Mouse (Mus musculus) c-Kit-positive CD71-positive TER-119-negative erythroid progenitor cells, embryonic 14.5 days (primary cell): ENCODE measurements around the gene Lpar3.

ENCODE experiments used
- DNase-seq: peaks from one replicate; pipeline ENCODE4 v3.0.0-alpha.2; 2013; ENCODE audit warnings: low read depth

The Lpar3 gene

GRCm38 (mm10) chr3:146220776-146221486, at the start of gene Lpar3:
Gene Lpar3 (plus strand): TSS chr3:146220963.
- DNase-seq, result no peak

GRCm38 (mm10) chr3:146173030-146173429, 47.7 kb upstream of the Lpar3 start:
- no peak for DNase-seq

DNA sequence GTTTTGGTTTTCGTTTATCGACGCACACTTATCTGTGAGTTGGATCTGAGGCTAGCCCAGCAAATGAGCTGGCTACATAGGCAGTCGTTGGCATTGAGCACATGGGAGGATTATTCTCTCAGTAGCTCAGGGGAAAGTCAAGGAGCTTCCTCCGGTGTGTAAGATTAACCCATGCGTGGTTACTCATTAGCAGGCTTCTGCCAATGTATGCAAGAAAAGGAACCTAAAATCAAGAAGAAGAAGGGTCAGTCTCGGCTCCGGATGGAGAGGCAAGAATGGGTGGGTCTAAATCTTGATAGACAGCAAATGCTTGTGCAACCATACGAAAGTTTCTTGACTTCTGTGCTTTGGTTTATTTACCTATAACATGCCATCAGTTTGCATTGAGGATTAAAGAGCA, 46.5 kb upstream of the Lpar3 start:
- no peak for DNase-seq

DNA sequence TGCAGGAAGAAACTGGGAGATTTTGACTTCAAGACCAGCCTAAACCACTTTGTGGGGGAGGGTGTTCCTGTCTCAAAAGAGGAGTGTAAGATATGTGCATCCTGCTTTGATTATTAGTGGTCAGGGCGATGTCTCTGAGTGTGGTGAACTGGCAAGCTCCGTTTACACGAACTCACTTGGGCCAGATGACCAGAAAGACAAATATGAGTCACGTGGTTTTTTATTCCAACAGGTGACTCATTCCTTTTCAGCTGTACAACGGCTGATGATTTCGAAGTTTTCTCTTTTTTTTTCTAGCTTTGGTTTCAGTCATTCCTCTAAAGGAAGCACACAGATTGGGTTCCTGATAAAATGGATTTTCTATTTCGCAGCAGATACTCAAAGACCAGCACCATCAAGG, 43.5 kb upstream of the Lpar3 start:
- no peak for DNase-seq

- DNase-seq, result peak; percentile 60
Measured at GRCm38 (mm10) chr3:146177748-146178582, 42.8 kb upstream of the Lpar3 start.

GRCm38 (mm10) chr3:146180341-146180740, 40.4 kb upstream of the Lpar3 start:
- no peak for DNase-seq

GRCm38 (mm10) chr3:146180986-146181385, 39.8 kb upstream of the Lpar3 start:
- DNase-seq, result peak; percentile 23

GRCm38 (mm10) chr3:146184992-146185657, 35.6 kb upstream of the Lpar3 start:
- DNase-seq, result peak; percentile 40

DNA sequence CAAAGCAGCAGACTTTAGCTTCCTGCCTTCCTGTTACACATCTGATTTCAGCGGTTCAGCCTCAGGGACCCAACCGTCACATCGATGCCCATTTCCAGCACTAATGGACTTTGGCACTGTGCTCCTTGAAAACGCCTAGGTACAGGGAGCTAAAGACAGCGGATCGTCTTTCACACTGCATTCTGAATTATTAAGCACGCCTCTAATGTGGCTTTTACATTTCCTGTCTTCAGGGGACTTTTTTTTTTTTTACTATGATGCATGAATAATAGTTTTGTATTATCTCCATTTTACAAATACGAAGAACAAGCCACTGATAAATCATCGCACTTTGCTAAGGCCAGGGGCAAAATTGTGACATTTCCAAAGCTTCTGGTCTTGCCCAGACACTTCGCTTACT, 34.7 kb upstream of the Lpar3 start:
- no peak for DNase-seq

- no peak for DNase-seq
Measured at GRCm38 (mm10) chr3:146189933-146190332, 30.8 kb upstream of the Lpar3 start.

DNA sequence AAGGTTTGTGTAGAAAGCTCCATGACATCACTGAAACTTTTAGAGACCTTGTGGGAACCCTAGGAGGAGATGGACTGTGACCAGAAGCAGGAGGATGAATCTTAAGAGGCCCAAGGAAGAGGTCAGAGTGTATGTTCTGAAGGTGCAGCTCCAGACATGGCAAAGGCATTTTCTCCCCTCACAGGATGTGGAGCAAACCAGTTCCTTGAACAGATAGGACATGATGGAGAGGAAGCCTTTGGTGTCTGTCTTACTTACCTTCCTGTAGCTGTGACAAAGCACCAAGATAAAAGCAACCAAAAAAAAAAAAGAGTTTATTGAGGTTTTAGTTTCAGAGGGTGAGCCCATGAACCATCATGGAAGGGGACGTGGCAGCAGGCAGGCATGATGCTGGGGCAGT, 28.3 kb upstream of the Lpar3 start:
- no peak for DNase-seq

DNA sequence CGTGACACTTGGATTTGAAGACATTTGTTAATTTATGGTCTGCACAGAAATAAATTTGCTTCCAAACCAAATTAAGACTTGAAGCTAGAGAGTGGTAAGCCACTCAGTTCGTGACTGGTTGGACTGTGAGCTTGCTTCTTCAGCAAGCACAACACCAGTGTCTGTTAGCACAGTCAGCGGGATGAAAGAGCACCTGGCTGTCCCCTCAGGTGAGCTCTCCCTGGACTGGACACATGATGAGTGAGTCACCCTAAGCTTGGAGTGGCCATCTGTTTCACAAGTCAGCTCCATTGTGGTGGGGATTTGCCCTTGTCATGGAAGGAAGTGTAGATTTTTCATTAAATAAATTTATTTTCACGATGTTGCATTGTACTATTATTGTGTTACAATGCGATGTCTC, 25.6 kb upstream of the Lpar3 start:
- DNase-seq, result no peak

GRCm38 (mm10) chr3:146196301-146196700, 24.5 kb upstream of the Lpar3 start:
- no peak for DNase-seq

DNA sequence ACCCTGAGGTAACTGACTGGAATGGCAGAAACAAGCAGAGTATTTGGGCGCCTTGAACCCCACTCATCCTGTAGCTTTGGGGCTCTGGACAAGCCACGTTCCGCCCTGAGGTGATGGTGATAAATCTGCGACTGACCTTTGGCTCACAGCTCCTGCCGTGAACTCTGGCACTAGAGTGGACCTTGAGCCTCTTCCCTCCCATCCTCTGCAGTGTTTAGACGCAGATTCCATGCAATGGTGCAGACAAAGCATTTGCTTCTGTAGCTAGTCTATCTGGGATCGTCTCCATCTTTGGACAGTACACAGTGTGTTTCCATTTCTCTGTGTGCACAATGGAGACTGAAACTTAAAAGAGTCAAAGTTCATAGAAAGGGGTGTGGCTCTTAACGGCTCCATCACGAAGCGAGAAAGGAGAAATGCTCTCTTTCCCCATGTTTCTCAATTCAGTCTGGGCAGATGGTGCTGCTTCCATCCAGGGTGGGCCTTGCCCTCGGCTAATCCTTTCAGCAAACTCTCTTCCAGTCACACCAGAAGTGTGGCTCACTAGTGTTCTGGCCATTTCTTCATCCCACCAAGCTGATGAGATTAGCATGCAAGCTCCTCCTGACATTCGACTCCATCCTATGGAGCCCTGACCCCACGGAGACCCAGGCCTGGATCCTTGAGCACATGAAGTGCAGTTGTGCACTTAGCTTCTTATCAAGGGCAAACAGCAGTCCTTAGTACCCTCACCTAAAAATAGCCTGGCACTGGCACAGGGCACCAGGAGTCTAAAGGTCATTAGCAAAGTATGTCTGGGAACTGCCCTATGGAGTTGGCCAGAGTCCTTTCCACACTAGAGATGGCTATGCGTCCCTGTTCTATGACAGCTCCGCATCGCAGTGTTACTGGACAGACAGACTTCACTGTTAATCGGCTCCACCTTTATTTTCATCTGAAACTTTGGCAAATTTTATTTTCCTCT, 23.7 kb upstream of the Lpar3 start:
- no peak for DNase-seq

- no peak for DNase-seq
Measured at GRCm38 (mm10) chr3:146197785-146198184, 23.0 kb upstream of the Lpar3 start.

- no peak for DNase-seq
Measured at GRCm38 (mm10) chr3:146198803-146199481, 21.8 kb upstream of the Lpar3 start.

- no peak for DNase-seq
Measured at GRCm38 (mm10) chr3:146199486-146199885, 21.3 kb upstream of the Lpar3 start.

GRCm38 (mm10) chr3:146204375-146204774, 16.4 kb upstream of the Lpar3 start:
- DNase-seq, result no peak

GRCm38 (mm10) chr3:146205305-146205704, 15.5 kb upstream of the Lpar3 start:
- no peak for DNase-seq

DNA sequence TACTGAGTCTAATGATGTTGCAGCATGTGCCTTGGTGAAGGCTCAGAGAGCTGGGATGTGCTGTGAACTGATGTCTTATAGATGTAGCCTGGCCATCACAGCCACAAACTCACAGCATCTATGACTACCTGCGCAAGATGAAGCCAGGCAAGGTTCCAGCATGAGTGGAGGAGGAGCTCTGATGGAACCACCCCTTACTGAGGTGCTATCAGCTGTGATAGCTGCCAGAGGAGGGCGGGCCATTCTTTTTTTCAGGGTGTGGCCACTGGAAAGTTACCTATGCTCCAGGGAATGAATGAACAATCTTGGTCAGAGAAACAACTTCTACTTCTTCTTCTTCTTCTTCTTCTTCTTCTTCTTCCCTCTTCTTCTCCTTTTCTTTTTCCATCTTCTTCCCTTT, 14.1 kb upstream of the Lpar3 start:
- no peak for DNase-seq

DNA sequence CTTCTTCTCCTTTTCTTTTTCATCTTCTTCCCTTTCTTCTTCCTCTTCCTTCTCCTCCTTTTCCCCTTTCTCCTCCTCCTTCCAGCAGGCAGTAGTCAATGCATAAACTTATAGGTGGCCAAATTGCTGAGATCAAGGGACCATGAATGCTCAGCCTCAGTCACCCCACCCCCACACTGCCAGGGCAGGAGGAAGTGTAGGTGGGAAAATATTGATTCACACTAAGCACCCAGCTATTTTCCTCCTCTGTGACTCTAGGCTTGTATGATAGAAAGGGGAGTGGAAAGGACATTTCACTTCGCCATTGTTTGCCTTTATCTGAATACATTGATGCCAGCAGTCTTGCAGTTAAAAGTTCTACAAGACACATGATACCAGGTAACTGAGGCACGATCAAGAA, 13.3 kb upstream of the Lpar3 start:
- DNase-seq, result no peak
